Mouse (Mus musculus): ENCODE measurements at regions not wholly inside any gene's neighbourhood (a gene's known extent, or its start where the extent isn't known, plus 50 kb on each side); places are given as distances from the start of the nearest gene placed in this dataset.
"Not testable (repeated sequence)": the region's sequence is repeated elsewhere in the genome, so short reads cannot be mapped to it uniquely, and the experiment has no call there.

DNA sequence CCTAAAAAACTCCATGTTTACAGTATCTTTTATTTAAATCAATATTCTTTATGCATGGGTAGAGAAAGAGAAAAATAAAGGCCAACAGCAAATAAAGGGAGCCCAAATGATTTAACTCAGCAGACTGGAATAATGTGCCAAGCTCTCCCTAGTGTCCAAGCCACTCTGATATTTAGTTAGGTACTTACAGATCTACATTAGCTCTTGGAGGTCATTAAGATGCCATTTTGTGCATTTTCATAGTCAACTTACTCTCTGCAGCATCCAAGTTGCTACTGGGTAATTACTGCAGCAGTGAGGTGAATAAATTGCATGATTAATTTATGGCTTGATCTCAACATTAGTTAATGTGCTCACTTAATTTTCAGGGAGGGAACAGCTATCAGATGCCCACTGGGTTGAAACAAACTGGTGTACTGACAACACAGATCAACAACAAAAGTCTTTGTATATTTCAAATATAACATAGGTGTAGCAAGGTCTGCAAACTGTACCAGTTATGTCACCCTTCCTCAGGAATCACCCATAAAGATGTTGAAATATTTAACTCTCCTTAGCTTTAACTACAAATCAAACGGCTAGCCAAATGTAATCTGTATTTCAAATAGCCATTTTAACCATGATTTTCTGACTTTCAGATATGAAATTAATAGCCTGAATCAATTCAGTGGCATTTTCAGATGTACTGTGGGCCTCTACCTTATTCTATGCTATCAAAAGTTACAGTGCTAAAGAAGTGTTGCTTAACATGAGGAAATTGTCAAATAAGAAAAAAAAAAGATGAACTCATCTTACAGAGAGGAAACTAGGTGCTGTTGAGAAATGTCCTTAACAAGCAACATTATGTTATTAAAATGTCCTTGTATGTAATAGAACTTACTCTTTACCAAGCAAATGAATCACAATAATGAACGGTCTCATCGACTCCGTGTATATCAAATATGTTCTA is 163.8 kb upstream of the Hapln1 start:
- no peak for DNase-seq

DNA sequence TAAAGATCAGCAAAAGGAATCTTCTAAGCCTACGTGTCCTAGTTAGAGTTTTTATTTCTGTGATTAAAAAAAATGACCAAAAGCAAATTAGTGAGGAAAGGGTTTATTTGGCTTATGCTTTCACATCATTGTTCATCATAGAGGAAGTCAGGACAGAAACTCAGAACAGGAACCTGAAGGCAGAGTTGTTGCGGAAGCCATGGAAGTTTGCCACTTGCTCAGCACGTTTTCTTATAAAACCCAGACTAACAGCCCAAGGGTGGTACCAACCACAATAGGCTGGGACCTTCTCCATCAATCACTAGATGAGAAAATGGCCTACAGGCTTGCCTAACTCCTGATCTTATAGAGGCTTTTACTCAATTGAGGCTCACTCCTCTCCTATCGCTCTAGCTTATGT is 161.2 kb upstream of the Hapln1 start:
- no peak for DNase-seq

DNA sequence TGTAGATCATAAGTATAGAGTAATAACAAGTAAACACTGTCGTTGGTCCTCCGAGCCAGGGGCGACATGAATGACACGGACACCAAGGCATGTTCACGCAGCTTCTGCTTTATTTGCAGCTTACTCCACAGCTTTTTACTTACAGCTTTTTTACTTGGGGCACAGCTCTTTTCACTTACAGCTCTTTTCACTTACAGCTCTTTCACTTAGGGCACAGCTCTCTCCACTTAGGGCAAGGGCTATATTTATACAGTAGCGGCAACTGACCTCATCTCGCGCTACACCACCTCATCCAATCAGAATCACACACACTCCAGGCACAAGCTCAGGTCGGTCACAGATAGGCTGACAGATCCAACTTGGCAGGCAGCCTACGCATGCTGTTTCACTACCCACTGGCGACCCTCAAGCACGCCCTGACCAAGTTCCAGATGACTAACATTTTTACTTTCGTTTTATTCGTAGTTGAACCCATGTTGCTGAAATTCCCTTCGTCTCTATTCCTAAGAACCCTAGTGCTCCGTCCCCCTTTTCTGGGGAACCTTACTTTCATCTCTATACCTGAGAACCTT is 155.9 kb upstream of the Hapln1 start:
- not testable (repeated sequence) for DNase-seq

DNA sequence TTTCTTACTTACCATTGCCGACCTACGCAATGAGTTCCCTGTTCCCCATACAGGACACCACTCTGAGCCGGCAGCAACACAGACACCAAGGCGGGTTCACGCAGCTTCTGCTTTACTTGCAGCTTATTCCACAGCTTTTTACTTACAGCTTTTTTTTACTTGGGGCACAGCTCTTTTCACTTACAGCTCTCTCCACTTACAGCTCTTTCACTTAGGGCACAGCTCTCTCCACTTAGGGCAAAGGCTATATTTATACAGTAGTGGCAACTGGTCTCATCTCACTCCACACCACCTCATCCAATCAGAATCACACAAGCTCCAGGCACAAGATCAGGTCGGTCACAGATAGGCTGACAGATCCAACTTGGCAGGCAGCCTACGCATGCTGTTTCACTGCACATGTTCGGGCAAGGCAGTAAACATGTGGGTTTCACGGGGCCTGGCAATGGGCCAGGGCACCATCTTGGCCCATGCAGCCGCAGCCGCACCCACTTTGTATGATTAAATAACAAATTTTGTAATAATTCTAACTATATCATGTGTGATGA is 154.9 kb upstream of the Hapln1 start:
- DNase-seq: peak; percentile 73 to 83

DNA sequence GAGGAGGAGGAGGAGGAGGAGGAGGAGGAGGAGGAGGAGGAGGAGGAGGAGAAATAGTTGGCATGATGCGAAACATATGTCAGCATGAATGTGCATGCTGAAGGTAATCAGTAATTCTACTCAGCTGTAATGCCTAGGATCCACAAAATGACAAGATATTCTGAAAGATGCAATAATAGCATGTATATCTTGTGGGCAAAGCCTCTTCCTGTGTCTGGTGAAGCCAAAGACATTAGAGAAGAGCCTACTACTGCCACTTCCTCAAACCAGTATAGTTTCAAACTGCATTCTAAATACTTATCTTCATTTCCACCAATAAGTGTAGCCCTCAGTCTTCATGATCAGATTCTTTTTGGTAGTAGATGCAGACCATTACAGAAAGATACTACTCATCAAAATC is 152.2 kb upstream of the Hapln1 start:
- no peak for DNase-seq

DNA sequence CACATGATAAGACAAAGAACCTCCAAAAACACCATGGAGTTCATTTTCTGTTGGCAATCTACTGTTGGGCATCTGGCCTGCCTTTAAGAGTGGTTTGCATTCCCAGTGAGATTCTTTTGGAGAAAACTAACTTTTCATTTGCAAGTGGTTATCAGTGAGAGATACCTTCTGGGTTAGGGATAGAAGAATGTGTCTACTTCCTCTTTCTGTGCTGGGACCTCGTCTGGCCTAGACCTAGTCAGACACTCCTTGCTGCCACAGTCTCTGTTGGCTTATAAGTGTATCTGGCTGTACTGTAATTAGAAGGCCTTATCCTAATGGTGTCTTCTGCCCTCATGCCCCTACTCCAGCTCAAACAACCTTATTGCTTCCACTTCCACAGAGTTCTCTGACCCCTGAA is 150.4 kb upstream of the Hapln1 start:
- DNase-seq: no peak

DNA sequence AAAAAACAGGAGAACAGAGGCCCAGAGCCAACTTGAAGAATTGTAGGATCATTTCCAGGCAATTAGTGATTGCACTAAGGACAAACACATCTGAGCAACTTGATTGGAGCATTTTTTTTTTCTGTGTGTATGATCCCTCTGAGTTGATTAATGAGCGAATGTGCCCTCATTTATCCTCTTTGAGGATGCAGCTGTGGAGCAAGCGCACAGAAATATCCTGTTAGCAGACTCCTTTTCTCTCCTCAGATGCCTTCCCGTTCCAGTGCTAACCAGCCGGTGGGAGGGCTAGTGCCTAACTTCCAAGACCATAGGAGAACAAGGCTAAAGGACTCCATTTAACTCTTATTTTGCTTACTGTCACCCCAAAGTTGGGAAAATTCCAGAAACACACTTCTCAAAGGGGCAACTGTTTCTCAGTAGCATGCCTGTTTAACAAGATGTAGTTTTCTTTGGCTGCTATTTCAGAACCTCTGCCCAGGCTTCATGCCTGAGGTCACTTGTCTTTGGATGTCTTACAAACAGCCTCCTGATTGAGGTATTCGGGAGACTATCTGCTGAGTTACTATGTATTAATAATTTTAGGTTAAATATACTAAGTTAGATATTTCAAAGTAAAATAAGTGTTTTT is 144.8 kb upstream of the Hapln1 start:
- DNase-seq: no peak

DNA sequence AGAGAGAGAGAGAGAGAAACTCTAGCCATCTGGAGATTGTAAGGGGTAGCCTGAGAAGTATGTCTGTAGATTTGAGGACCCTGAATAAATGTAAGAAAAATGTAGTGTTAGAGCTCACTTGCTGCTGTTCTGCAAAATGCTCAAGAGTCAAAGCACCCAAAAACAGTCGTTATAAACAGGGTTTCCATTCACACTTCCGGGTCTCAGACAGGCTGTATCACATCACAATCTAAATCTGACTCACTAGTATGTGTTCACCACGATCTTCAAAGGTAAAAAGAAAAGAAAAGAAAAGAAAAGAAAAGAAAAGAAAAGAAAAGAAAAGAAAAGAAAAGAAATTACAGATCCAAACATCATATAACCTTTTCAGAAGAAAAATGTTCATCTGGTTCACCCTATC is 143.7 kb upstream of the Hapln1 start:
- no peak for DNase-seq

DNA sequence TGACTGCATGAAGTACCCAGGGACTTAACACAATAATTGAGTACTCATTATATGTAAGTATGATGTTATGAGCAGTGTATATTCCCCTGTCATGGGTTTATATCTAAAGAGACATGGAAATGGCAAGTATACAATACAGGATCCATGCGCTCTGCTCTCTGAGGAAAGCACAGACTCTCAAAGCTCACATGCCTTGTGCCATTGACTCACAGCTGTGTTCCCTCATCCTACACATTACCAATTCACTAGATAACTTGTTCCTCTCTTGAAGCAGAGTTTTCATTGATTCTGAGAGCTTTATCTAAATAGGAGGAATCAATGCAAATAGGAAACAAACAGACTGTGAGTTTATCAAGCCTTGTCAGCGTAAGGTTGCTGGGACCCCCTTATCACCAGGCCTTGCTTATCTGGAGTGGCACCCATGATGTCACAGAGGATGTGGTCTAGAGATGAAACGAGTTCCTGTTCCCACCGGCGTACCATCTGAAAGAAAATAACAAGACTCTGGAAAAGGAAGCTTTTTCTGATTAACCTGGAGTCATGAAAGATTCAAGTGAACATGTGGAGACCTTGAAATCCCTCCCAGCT is 138.4 kb upstream of the Hapln1 start:
- no peak for DNase-seq

DNA sequence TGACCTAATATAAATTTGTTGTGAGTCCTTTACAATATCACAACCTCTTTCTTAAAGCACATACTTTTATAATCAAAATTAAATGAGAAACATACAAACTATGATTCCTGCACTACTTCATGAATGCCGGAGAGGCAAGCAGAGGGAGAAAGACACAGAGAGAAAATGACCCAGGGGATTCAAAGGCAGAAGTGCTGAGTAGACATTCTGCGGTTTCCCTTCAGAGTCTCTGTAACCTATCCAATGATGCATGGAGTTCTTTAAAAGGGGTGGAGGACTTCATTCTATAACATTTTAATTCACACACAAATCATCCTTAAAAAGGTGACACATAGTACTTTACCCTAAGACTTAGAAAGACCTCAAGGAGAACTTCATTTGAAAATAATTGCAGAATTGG is 129.1 kb upstream of the Hapln1 start:
- no peak for DNase-seq

DNA sequence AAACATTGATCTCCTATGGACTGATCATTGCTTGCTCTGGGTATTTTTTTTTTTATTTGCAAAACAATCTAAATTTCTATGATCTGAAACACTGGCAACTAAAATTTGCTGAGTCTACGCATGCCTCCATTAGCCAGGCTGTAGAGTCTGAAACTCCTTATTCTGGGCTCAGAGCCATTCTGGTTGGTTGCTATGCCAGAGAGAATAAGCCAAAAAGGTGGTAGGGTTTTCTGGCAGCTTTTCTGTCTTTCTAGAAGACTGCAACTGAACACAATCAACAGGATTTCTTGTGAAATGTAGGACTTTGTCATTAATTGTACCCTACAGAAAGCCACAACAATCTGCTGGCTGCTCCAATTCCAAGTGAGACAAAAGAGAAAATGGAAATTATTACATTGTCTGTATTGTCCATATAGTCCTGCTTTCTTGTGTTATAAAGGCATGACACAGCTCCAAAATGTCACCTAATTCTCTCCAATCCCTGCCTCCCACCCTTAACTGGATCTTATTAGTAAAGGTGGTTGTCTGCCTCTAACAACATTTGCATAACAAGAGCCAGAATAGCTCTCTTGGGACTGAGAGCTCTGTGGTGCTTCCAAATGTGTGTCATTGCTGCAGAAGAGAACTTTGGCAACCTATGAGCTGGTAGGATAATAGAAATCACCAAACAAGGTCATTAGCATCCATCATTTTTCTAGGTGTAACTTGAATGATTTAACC is 126.7 kb upstream of the Hapln1 start:
- peak; percentile 44 to 66 for DNase-seq

DNA sequence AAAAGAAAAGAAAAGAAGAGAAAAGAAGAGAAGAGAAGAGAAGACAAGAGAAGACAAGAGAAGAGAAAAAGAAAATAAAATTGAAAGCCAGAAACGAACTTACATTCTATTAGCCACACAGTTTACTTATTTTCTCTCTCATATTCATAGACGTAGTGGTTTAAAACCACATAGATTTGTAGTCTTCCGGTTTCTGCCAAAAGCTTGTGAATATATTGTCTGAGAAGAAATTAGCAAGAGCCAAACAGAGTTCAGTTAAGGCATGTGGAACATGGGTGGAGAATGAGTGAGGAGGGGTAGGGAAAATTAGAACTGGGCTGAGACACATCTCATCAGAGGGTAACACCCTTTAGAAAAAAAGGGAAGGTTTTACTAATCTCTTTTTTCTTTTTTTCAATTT is 120.8 kb upstream of the Hapln1 start:
- DNase-seq: no peak

DNA sequence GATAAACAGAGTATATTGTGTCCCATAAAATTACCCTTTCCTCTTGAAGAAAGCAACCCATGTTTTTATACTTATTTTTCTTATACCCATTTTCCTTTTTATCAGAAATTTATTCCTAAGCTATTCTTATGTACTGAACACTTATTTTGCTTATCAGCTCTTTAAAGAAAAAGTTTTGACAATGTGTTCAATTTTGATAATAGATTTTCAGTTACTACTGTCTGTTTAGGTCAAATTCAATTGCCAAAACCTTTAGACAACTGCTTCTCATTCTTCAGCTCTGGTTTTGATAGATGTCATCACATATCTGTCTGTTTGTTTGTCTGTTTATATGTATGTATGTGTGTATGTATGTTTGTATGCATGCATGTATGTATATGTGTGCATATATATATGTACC is 117.8 kb upstream of the Hapln1 start:
- no peak for DNase-seq

DNA sequence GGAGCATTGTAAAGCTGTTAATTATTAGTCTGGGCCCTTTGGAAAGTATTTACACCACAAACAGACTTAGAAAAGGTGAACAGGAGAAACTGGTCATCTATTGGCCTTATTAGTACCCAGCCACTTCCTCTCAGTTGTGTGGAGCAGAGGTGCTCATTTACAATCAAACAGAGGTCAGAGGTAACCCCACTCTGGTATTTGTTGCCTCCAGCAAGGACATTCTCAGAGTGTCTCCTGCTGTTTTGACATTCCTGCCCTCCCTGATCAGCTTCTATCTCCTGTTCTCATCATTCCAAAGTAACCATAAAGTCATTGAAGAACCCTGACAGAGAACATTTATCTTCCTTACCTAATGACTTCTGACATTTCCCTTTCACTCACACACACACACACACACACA is 116.1 kb upstream of the Hapln1 start:
- no peak for DNase-seq

DNA sequence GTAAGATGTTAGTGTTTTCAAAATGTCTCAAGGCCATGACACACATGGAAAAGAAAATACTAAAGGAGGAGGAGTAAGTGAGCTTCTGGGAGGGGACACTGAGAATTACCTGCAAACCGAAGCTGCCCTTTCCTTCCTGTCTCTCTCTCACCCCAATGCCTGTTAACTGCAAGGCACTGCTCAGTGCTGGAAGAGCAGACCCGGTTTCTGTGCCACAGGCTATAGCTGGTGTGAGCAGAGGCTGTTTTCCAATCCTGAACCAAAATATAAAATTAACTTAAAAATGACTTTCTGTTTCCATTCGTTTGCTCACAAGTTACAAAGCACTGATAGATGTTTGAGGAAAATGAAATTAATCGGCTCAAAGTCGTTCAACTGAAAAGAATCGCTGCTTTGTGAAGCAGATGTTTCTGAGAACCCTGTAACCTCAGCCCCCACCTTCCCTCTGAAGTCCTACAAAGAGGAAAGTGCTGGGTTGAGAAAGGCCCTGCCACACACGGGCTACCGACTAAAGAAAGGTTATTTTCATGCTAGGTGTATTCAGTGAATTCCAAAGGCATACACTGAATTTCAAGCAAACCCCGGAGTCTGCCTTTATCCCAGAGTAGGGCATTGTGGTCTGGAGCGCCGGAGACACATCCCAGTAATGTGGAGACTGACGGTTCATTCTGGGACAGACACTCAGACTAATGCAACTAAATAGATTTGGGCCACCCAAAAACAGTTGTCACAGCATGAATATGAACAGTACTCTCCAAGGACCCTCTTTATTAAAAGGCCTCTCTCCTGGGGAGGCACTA is 111.1 kb upstream of the Hapln1 start:
- no peak for DNase-seq

DNA sequence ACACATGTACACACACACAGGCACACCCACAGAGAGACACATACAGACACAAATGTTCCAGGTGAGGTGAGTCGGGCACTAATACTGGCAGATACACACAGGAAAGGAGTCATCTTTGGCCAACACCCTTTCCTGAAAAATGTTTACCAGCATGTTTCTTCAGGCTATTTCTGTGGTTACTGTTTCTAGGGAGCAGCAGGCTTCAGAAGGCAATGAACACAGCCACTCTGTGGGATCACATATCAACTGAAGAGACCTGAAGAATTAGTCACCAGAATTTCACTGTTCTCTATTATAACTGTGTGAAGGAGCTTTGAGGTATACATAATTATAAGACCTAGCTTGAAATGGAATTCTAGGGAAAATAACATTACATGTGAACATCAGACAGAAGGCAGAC is 94.7 kb upstream of the Hapln1 start:
- no peak for DNase-seq

DNA sequence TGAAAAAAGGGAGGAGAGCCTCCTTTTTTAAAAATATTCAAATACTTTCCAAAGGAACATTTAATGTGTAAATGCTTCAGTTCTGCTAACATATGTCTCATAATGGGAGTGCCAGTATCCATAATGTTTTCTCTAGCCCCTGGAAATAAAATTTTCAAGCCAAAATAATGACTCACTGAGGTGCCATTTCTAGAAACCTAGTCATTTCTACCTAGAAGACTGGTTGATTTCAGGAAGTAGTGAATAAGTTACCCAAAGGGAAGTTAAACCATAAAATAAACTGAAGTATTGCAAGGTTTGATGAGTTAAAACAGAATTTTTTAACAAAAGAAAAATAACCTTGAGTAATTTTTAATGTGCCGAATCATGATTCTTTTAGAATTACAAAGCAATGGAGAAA is 85.8 kb upstream of the Hapln1 start:
- DNase-seq: no peak

DNA sequence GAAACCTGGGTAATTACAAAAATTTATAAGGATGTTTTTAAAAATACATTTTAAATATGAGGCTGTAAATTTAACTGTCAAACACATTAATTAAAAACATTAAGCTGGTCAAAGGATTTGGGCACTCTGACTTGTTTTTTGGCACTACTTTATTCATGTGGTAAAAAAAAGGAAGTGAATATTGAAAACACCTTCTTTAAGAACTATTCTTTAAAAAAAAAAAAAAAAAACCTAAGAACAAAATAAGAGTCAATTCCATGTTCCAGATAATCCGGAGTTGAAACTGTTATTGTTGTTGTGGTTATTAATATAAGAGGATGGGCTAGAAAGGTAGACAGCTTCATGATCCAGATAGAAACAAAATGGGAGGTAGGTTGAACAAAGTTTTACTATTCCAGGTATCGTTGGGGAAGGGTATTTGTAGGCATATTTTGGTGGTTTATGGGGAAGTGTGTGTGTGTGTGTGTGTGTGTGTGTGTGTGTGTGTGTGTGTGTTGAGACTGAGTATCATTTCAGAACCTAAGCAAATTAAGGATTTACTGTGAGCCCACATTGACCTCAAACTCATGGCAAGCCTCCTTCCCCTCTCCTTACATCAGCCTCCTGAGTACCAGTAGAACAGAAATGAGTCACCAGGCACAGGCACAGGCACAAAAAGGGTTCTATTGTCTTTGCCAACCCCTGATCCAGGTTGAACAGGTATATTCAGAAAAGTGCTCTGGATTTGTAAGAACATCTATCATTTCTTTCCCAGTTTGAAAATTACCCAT is 85.2 kb upstream of the Hapln1 start:
- DNase-seq: no peak

DNA sequence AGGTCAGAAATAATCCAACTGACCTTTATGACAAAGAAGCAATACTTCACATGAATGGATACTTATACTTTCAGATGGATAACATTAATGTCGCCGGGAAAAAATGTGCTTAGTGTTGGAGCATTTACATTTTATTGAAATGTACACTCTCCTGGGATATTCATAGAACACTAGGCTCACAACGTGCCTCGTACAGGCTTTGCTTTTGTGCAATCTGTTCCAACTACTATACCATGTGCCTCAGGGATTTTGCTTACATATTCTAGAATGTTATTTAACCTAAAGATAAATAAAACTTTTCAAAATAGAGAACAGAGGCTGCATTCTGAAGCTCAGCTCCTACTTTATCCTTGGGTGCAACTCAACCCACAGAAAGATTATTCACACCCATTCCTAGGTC is 75.8 kb upstream of the Hapln1 start:
- DNase-seq: no peak

Measured in cerebellum, postnatal 14 days (tissue).